Mouse (Mus musculus) macrophage (primary cell): ENCODE measurements around the gene Bicd1. TPM values are rescaled to one million over a fixed set of nuclear protein-coding genes. Genes with fewer than 3 reads are reported as not detected.
"Not testable (repeated sequence)": the region's sequence is repeated elsewhere in the genome, so short reads cannot be mapped to it uniquely, and the experiment has no call there.

ENCODE experiments used
- H3K27ac ChIP-seq: fragments of 350-480 bp; formaldehyde crosslinking; 2 replicates; pipeline ENCODE4 v1.9.0; 2021
- H3K36me3 ChIP-seq: fragments of 350-480 bp; formaldehyde crosslinking; 2 replicates; pipeline ENCODE4 v1.9.0; 2021; ENCODE audit errors: inconsistent target
- H3K4me3 ChIP-seq: fragments of 350-480 bp; formaldehyde crosslinking; 2 replicates; pipeline ENCODE4 v1.9.0; 2021; ENCODE audit errors: inconsistent target
- H3K79me2 ChIP-seq: fragments of 350-480 bp; formaldehyde crosslinking; 2 replicates; pipeline ENCODE4 v1.9.0; 2021; ENCODE audit errors: inconsistent target
- WGBS: methylation state at CpG from one replicate; pipeline ENCODE4 v1.1.7; 2026; ENCODE audit warnings: inconsistent platforms; ENCODE audit not compliant: missing documents; 5-methylcytosine and 5-hydroxymethylcytosine counted together
- polyA plus RNA-seq: library from polyadenylated mRNA; stranded (reverse); fragments of 250-400 nt; gene quantifications from 3 replicates; pipeline ENCODE4 v1.2.4, GENCODE M21; 2018; ENCODE audit warnings: inconsistent platforms

The Bicd1 gene
- polyA plus RNA-seq, 1 experiment from 2014 or later = 0.09 TPM

- no peaks in the 10 kb centered on the region for H3K79me2 ChIP-seq
- no peak overlapping the region for H3K4me3 ChIP-seq
- H3K36me3 ChIP-seq = no peaks in the 10 kb centered on the region
- no peak overlapping the region for H3K27ac ChIP-seq
Observed at GRCm38 (mm10) chr6:149457324-149457723, 48.6 kb downstream of the Bicd1 start.

- no peak overlapping the region for H3K4me3 ChIP-seq
- WGBS = 80% methylated on average over 1 of the region's 1 CpGs
- no peaks in the 10 kb centered on the region for H3K36me3 ChIP-seq
- no peaks in the 10 kb centered on the region for H3K79me2 ChIP-seq
- no peak overlapping the region for H3K27ac ChIP-seq
Observed at GRCm38 (mm10) chr6:149460971-149461370, 52.3 kb downstream of the Bicd1 start.

GRCm38 (mm10) chr6:149471477-149471876, 62.8 kb downstream of the Bicd1 start:
- 87% methylated on average over 15 of the region's 15 CpGs for WGBS
- H3K36me3 ChIP-seq = no peaks in the 10 kb centered on the region
- H3K27ac ChIP-seq = no peak overlapping the region
- H3K79me2 ChIP-seq = no peaks in the 10 kb centered on the region
- no peak overlapping the region for H3K4me3 ChIP-seq

GRCm38 (mm10) chr6:149472441-149472840, 63.8 kb downstream of the Bicd1 start:
- not testable (repeated sequence) for H3K36me3 ChIP-seq, H3K4me3 ChIP-seq, H3K79me2 ChIP-seq, H3K27ac ChIP-seq
- 95% methylated on average over 6 of the region's 6 CpGs for WGBS

GRCm38 (mm10) chr6:149481868-149482267, 73.2 kb downstream of the Bicd1 start:
- H3K36me3 ChIP-seq, H3K4me3 ChIP-seq, H3K79me2 ChIP-seq, H3K27ac ChIP-seq: not testable (repeated sequence)
- no CpG with 5 or more reads among the region's 5 CpGs for WGBS

- H3K79me2 ChIP-seq = no peaks in the 10 kb centered on the region
- no peak overlapping the region for H3K27ac ChIP-seq
- H3K4me3 ChIP-seq = no peak overlapping the region
- WGBS = 88% methylated on average over 2 of the region's 2 CpGs
- no peaks in the 10 kb centered on the region for H3K36me3 ChIP-seq
Observed at GRCm38 (mm10) chr6:149494662-149495061, 86.0 kb downstream of the Bicd1 start.

- Histone ChIP-seq H3K27ac (no peak overlapping the region), H3K4me3 (no peak overlapping the region), H3K79me2 (no peaks in the 10 kb centered on the region), H3K36me3 (no peaks in the 10 kb centered on the region)
Observed at GRCm38 (mm10) chr6:149495925-149496324, 87.2 kb downstream of the Bicd1 start.

GRCm38 (mm10) chr6:149565720-149566498, 157.2 kb downstream of the Bicd1 start:
- H3K27ac ChIP-seq = no peak overlapping the region
- no peaks in the 10 kb centered on the region for H3K79me2 ChIP-seq
- 6% methylated on average over 19 of the region's 19 CpGs for WGBS
- H3K4me3 ChIP-seq = peak overlapping the region; percentile 32
- H3K36me3 ChIP-seq = no peaks in the 10 kb centered on the region

- 100% methylated on average over 1 of the region's 1 CpGs for WGBS
- no peaks in the 10 kb centered on the region for H3K79me2 ChIP-seq
- H3K4me3 ChIP-seq = no peak overlapping the region
- no peak overlapping the region for H3K27ac ChIP-seq
- no peaks in the 10 kb centered on the region for H3K36me3 ChIP-seq
Observed at GRCm38 (mm10) chr6:149567219-149567618, 158.5 kb downstream of the Bicd1 start.

GRCm38 (mm10) chr6:149574288-149574687, 165.6 kb downstream of the Bicd1 start:
- Histone ChIP-seq H3K4me3 (no peak overlapping the region), H3K36me3 (no peaks in the 10 kb centered on the region), H3K79me2 (no peaks in the 10 kb centered on the region), H3K27ac (no peak overlapping the region)
- WGBS = 82% methylated on average over 1 of the region's 1 CpGs

GRCm38 (mm10) chr6:149580053-149580452, 171.4 kb downstream of the Bicd1 start:
- H3K27ac ChIP-seq = no peak overlapping the region
- no peaks in the 10 kb centered on the region for H3K36me3 ChIP-seq
- no peaks in the 10 kb centered on the region for H3K79me2 ChIP-seq
- H3K4me3 ChIP-seq = no peak overlapping the region

- Histone ChIP-seq H3K4me3 (no peak overlapping the region), H3K36me3 (no peaks in the 10 kb centered on the region), H3K27ac (no peak overlapping the region), H3K79me2 (no peaks in the 10 kb centered on the region)
- 98% methylated on average over 7 of the region's 7 CpGs for WGBS
Observed at GRCm38 (mm10) chr6:149585708-149586504, 177.2 kb downstream of the Bicd1 start.

Other genes with a start within 250 kb of the Bicd1 start
- gene Amn1, start 220.2 kb upstream of the Bicd1 start, polyA plus RNA-seq = 10.6 to 14.1 TPM (median 12.4 TPM) in 3 replicates
- 17.9 to 42.9 TPM (median 39.0 TPM) in 3 replicates for gene Resf1, start 99.5 kb upstream of the Bicd1 start, polyA plus RNA-seq